Mouse (Mus musculus): Measurements from ENCODE around the gene 1700017B05Rik.

1700017B05Rik gene

GRCm38 (mm10) chr9:57279441-57279840 is 17.0 kb upstream of the 1700017B05Rik start:
- TF ChIP-seq GATA4 (IDR thresholded peaks at IDR 0.05; ENCODE audit: insufficient replicate concordance, low read length) = no peak

GRCm38 (mm10) chr9:57278268-57278667 is 15.9 kb upstream of the 1700017B05Rik start:
- 0 out of 2 replicates have a peak, but pooled peaks have one; percentile 4 for TF ChIP-seq GATA4 (IDR thresholded peaks at IDR 0.05; ENCODE audit: insufficient replicate concordance, low read length)

- TF ChIP-seq GATA4 (IDR thresholded peaks at IDR 0.05; ENCODE audit: insufficient replicate concordance, low read length) = no peak
Measured at GRCm38 (mm10) chr9:57276311-57276710, 13.9 kb upstream of the 1700017B05Rik start.

- no peak for TF ChIP-seq GATA4 (IDR thresholded peaks at IDR 0.05; ENCODE audit: insufficient replicate concordance, low read length)
Measured at GRCm38 (mm10) chr9:57273805-57274494, 11.5 kb upstream of the 1700017B05Rik start.

- TF ChIP-seq GATA4 (IDR thresholded peaks at IDR 0.05; ENCODE audit: insufficient replicate concordance, low read length) = no peak
Measured at GRCm38 (mm10) chr9:57272902-57273804, 10.7 kb upstream of the 1700017B05Rik start.

- no peak for TF ChIP-seq GATA4 (IDR thresholded peaks at IDR 0.05; ENCODE audit: insufficient replicate concordance, low read length)
Measured at GRCm38 (mm10) chr9:57271837-57272562, 9.6 kb upstream of the 1700017B05Rik start.

GRCm38 (mm10) chr9:57271081-57271480 is 8.7 kb upstream of the 1700017B05Rik start:
- no peak for TF ChIP-seq GATA4 (IDR thresholded peaks at IDR 0.05; ENCODE audit: insufficient replicate concordance, low read length)

- TF ChIP-seq GATA4 (IDR thresholded peaks at IDR 0.05; ENCODE audit: insufficient replicate concordance, low read length) = no peak
Measured at GRCm38 (mm10) chr9:57270399-57270798, 8.0 kb upstream of the 1700017B05Rik start.

- no peak for TF ChIP-seq GATA4 (IDR thresholded peaks at IDR 0.05; ENCODE audit: insufficient replicate concordance, low read length)
Measured at GRCm38 (mm10) chr9:57269384-57269783, 7.0 kb upstream of the 1700017B05Rik start.

GRCm38 (mm10) chr9:57268575-57268974 is 6.2 kb upstream of the 1700017B05Rik start:
- TF ChIP-seq GATA4 (IDR thresholded peaks at IDR 0.05; ENCODE audit: insufficient replicate concordance, low read length) = no peak

GRCm38 (mm10) chr9:57268078-57268477 is 5.7 kb upstream of the 1700017B05Rik start:
- TF ChIP-seq GATA4 (IDR thresholded peaks at IDR 0.05; ENCODE audit: insufficient replicate concordance, low read length) = no peak

GRCm38 (mm10) chr9:57267421-57267820 is 5.0 kb upstream of the 1700017B05Rik start:
- TF ChIP-seq GATA4 (IDR thresholded peaks at IDR 0.05; ENCODE audit: insufficient replicate concordance, low read length) = no peak

- TF ChIP-seq GATA4 (IDR thresholded peaks at IDR 0.05; ENCODE audit: insufficient replicate concordance, low read length) = no peak
Measured at GRCm38 (mm10) chr9:57265125-57265524, 2.7 kb upstream of the 1700017B05Rik start.

- no peak for TF ChIP-seq GATA4 (IDR thresholded peaks at IDR 0.05; ENCODE audit: insufficient replicate concordance, low read length)
Measured at GRCm38 (mm10) chr9:57262795-57263684, 628 bp upstream of the 1700017B05Rik start.

Measured in liver, adult (tissue).